Mouse (Mus musculus) stomach, postnatal 0 days (tissue): ENCODE data around the gene Zfp534.
"Not testable (repeated sequence)": the region's sequence is repeated elsewhere in the genome, so short reads cannot be mapped to it uniquely, and the experiment has no call there.

Experiments
- CTCF ChIP-seq: IDR thresholded peaks from 2 replicates; pipeline ENCODE4 v1.5.1; 2016; ENCODE audit warnings: antibody characterized with exemption, low read depth, mild to moderate bottlenecking, moderate library complexity
- EP300 ChIP-seq: optimal IDR thresholded peaks from 2 replicates; pipeline ENCODE3; 2016; ENCODE audit warnings: antibody characterized with exemption

- TF ChIP-seq CTCF, EP300: not testable (repeated sequence)
These were observed at the start of gene Zfp534 for GRCm38 (mm10) chr4:147702453-147702852.
